Mouse (Mus musculus): Measurements from ENCODE around the gene Fam171a1. TPM values are rescaled to one million over a fixed set of nuclear protein-coding genes. Genes with fewer than 3 reads are reported as not detected.

Fam171a1 gene
- polyA plus RNA-seq, 1 experiment from 2014 or later: 9.7 TPM

- DNase-seq (ENCODE audit: low spot score) (peak; percentile 91), ATAC-seq (ENCODE audit: low FRiP score, low TSS enrichment) (peak; percentile 95)
- Histone ChIP-seq H3K9me3 (ENCODE audit: control insufficient read depth, low read length) (no peaks in the 10 kb centered on the region), H3K4me2 (replicated peaks; ENCODE audit: low read depth) (peak overlapping the region; percentile 74), H3K4me3 (ENCODE audit: low read depth, low read length) (peak overlapping the region; percentile 86), H3K9ac (ENCODE audit: low read length) (peak overlapping the region; percentile 83), H3K4me1 (replicated peaks; ENCODE audit: control insufficient read depth, insufficient read depth) (no peaks in the 10 kb centered on the region), H3K27me3 (ENCODE audit: control insufficient read depth, insufficient read depth, low read length) (no peaks in the 10 kb centered on the region), H3K27ac (replicated peaks) (peak overlapping the region; percentile 83), H3K36me3 (ENCODE audit: control insufficient read depth, insufficient read depth, low read length) (no peaks in the 10 kb centered on the region)
- TF ChIP-seq EP300 (optimal IDR thresholded peaks at IDR 0.05) (no peak), CTCF (IDR thresholded peaks at IDR 0.05; ENCODE audit: low read depth) (peak; percentile 82)
- 0% methylated on average over 49 of the region's 93 CpGs for whole genome bisulfite sequencing
Measured at GRCm38 (mm10) chr2:3118203-3118941, 4.3 kb downstream of the Fam171a1 start.

GRCm38 (mm10) chr2:3118969-3119368, 4.9 kb downstream of the Fam171a1 start:
- Histone ChIP-seq H3K4me3 (ENCODE audit: low read depth, low read length) (peak overlapping the region; percentile 86), H3K27me3 (ENCODE audit: control insufficient read depth, insufficient read depth, low read length) (no peaks in the 10 kb centered on the region), H3K36me3 (ENCODE audit: control insufficient read depth, insufficient read depth, low read length) (no peaks in the 10 kb centered on the region), H3K27ac (replicated peaks) (peak overlapping the region; percentile 83; the same call in 1 of the 2 replicates), H3K4me2 (replicated peaks; ENCODE audit: low read depth) (peak overlapping the region; percentile 74), H3K4me1 (replicated peaks; ENCODE audit: control insufficient read depth, insufficient read depth) (no peaks in the 10 kb centered on the region), H3K9me3 (ENCODE audit: control insufficient read depth, low read length) (no peaks in the 10 kb centered on the region), H3K9ac (ENCODE audit: low read length) (peak overlapping the region; percentile 83)
- TF ChIP-seq EP300 (optimal IDR thresholded peaks at IDR 0.05) (no peak), CTCF (IDR thresholded peaks at IDR 0.05; ENCODE audit: low read depth) (no peak)
- 2% methylated on average over 10 of the region's 16 CpGs for WGBS
- ATAC-seq (ENCODE audit: low FRiP score, low TSS enrichment) (peak; percentile 30), DNase-seq (ENCODE audit: low spot score) (no peak)

DNA sequence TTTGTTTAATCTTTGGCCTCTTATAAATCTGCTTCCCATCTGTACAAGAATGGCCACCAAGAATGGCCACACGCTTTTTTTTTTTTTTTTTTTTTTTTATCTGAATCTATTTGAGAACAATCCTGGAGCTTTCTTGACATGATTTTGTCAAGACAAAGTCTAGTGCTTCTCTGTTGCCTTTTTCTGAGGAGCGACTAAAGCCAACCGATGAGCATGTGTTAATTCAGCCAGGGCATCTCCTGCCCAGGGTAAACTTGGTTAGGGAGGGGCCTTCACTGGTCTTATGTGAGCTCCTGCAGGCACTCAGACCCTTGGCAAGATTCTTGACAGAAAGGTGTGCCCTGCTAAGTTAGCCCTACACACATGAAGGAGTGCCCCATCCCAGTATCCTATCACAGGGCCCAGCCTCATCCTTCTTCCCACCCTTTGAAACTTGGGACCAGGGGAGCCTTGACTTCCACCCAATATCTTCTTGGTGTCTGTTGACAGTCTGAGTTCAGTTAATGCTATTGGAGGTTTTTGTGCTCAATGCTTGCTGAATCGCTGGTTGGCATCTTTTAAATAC, 5.4 kb downstream of the Fam171a1 start:
- TF ChIP-seq EP300 (optimal IDR thresholded peaks at IDR 0.05): no peak
- no peak for TF ChIP-seq CTCF (IDR thresholded peaks at IDR 0.05; ENCODE audit: low read depth)
- Histone ChIP-seq H3K4me3 (ENCODE audit: low read depth, low read length) (peak overlapping the region; percentile 86), H3K27me3 (ENCODE audit: control insufficient read depth, insufficient read depth, low read length) (no peaks in the 10 kb centered on the region), H3K4me2 (replicated peaks; ENCODE audit: low read depth) (peak overlapping the region; percentile 74), H3K27ac (replicated peaks) (no peak overlapping the region), H3K4me1 (replicated peaks; ENCODE audit: control insufficient read depth, insufficient read depth) (no peaks in the 10 kb centered on the region), H3K36me3 (ENCODE audit: control insufficient read depth, insufficient read depth, low read length) (no peaks in the 10 kb centered on the region), H3K9me3 (ENCODE audit: control insufficient read depth, low read length) (no peaks in the 10 kb centered on the region), H3K9ac (ENCODE audit: low read length) (peak overlapping the region; percentile 83)
- ATAC-seq (ENCODE audit: low FRiP score, low TSS enrichment): no peak
- no peak for DNase-seq (ENCODE audit: low spot score)
- WGBS: 19% methylated on average over 4 of the region's 4 CpGs

- DNase-seq (ENCODE audit: low spot score) (no peak), ATAC-seq (ENCODE audit: low FRiP score, low TSS enrichment) (no peak)
- H3K27ac ChIP-seq (replicated peaks): no peak overlapping the region
- H3K4me2 ChIP-seq (replicated peaks; ENCODE audit: low read depth): no peak overlapping the region
- H3K4me3 ChIP-seq (ENCODE audit: low read depth, low read length): no peak overlapping the region
- no peak for TF ChIP-seq CTCF (IDR thresholded peaks at IDR 0.05; ENCODE audit: low read depth)
- TF ChIP-seq EP300 (optimal IDR thresholded peaks at IDR 0.05): no peak
- 62% methylated on average over 4 of the region's 4 CpGs for WGBS
- H3K36me3 ChIP-seq (ENCODE audit: control insufficient read depth, insufficient read depth, low read length): no peaks in the 10 kb centered on the region
- no peaks in the 10 kb centered on the region for H3K4me1 ChIP-seq (replicated peaks; ENCODE audit: control insufficient read depth, insufficient read depth)
- H3K27me3 ChIP-seq (ENCODE audit: control insufficient read depth, insufficient read depth, low read length): no peaks in the 10 kb centered on the region
- no peaks in the 10 kb centered on the region for H3K9me3 ChIP-seq (ENCODE audit: control insufficient read depth, low read length)
- no peak overlapping the region for H3K9ac ChIP-seq (ENCODE audit: low read length)
Measured at GRCm38 (mm10) chr2:3122571-3122970, 8.5 kb downstream of the Fam171a1 start.

DNA sequence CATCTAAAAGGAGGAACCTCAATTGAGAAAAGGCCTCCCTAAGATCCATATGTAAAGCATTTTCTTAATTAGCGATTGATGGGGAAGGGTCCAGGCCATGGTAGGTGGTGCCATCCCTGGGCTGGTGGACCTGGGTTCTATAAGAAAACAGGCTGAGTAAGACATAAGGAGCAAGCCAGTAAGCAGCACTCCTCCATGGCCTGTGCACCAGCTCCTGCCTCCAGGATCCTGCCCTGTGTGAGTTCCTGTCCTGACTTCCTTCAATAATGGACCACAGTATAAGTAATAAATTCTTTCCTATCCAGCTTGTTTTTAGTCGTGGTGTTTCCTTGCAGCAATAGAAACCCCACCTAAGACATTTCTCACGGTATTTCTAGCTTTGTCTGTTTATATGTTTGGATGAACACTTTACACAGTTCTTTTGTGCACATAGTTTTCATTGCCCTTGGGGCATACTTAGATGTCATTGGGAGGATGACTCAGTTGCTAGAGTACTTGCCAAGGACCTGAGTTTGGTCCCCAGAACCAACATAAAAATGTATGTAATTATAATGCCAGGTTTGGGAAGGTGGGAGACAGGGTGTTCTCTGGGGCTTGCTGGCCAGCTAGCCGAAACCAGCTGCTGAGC, 13.3 kb downstream of the Fam171a1 start:
- 74% methylated on average over 4 of the region's 4 CpGs for WGBS

More for the DNA sequence above, 13.3 kb downstream of the Fam171a1 start:
- no peaks in the 10 kb centered on the region for H3K4me1 ChIP-seq (replicated peaks; ENCODE audit: control insufficient read depth, insufficient read depth)
- H3K4me3 ChIP-seq (ENCODE audit: low read depth, low read length): no peak overlapping the region
- no peak overlapping the region for H3K4me2 ChIP-seq (replicated peaks; ENCODE audit: low read depth)
- H3K9me3 ChIP-seq (ENCODE audit: control insufficient read depth, low read length): no peaks in the 10 kb centered on the region
- no peak for TF ChIP-seq CTCF (IDR thresholded peaks at IDR 0.05; ENCODE audit: low read depth)
- no peak for TF ChIP-seq EP300 (optimal IDR thresholded peaks at IDR 0.05)
- no peaks in the 10 kb centered on the region for H3K36me3 ChIP-seq (ENCODE audit: control insufficient read depth, insufficient read depth, low read length)
- DNase-seq (ENCODE audit: low spot score) (no peak), ATAC-seq (ENCODE audit: low FRiP score, low TSS enrichment) (no peak)
- no peak overlapping the region for H3K9ac ChIP-seq (ENCODE audit: low read length)
- H3K27ac ChIP-seq (replicated peaks): no peak overlapping the region
- no peaks in the 10 kb centered on the region for H3K27me3 ChIP-seq (ENCODE audit: control insufficient read depth, insufficient read depth, low read length)
